Mouse (Mus musculus): Measurements from ENCODE around the gene Slc15a3. TPM values are rescaled to one million over a fixed set of nuclear protein-coding genes. Genes with fewer than 3 reads are reported as not detected.
A peak's percentile ranks its signal among the peaks of the same experiment; 100 is the strongest.

Gene Slc15a3
- polyA plus RNA-seq, 1 experiment from 2014 or later = 0.88 TPM

GRCm38 (mm10) chr19:10904927-10905727 lies 65.6 kb downstream of the Slc15a3 start:
- no peaks in the 10 kb centered on the region for H3K9me3 ChIP-seq
- H3K9ac ChIP-seq = no peak overlapping the region
- no peak overlapping the region for H3K4me3 ChIP-seq
- H3K27ac ChIP-seq = peak overlapping the region; percentile 70; the same call in 1 of the 2 replicates
- H3K36me3 ChIP-seq = peaks cover 81% of the 10 kb centered on the region
- ATAC-seq (ENCODE audit: low FRiP score, low read depth) = peak; percentile 71
- 0 out of 2 replicates have a peak overlapping the region, but pooled peaks have one; percentile 1 for H3K4me2 ChIP-seq (replicated peaks)
- WGBS = 49% methylated on average over 7 of the region's 7 CpGs
- peaks cover 22% of the 10 kb centered on the region for H3K4me1 ChIP-seq
- no peaks in the 10 kb centered on the region for H3K27me3 ChIP-seq

GRCm38 (mm10) chr19:10905728-10906000 lies 66.1 kb downstream of the Slc15a3 start:
- Histone ChIP-seq H3K9ac (no peak overlapping the region), H3K27ac (peak overlapping the region; percentile 70; the same call in 1 of the 2 replicates)

GRCm38 (mm10) chr19:10907891-10908290 lies 68.4 kb downstream of the Slc15a3 start:
- Histone ChIP-seq H3K4me3 (no peak overlapping the region), H3K27ac (no peak overlapping the region), H3K9ac (no peak overlapping the region), H3K27me3 (no peaks in the 10 kb centered on the region), H3K9me3 (no peaks in the 10 kb centered on the region), H3K4me1 (peaks cover 26% of the 10 kb centered on the region), H3K4me2 (replicated peaks) (no peak overlapping the region), H3K36me3 (peaks cover 54% of the 10 kb centered on the region)
- ATAC-seq (ENCODE audit: low FRiP score, low read depth) = no peak
- WGBS = 61% methylated on average over 3 of the region's 3 CpGs

More at GRCm38 (mm10) chr19:10905728-10906000, 66.1 kb downstream of the Slc15a3 start:
- H3K36me3 ChIP-seq = peaks cover 76% of the 10 kb centered on the region
- no peak overlapping the region for H3K4me3 ChIP-seq
- 72% methylated on average over 5 of the region's 5 CpGs for WGBS
- ATAC-seq (ENCODE audit: low FRiP score, low read depth) = no peak
- no peaks in the 10 kb centered on the region for H3K9me3 ChIP-seq
- H3K4me1 ChIP-seq = peaks cover 26% of the 10 kb centered on the region
- H3K27me3 ChIP-seq = no peaks in the 10 kb centered on the region
- 0 out of 2 replicates have a peak overlapping the region, but pooled peaks have one; percentile 1 for H3K4me2 ChIP-seq (replicated peaks)

Other genes with a start within 250 kb of the Slc15a3 start
- 400 and 416 TPM in 2 replicates for gene Ddb1, start 234.4 kb upstream of the Slc15a3 start, polyA plus RNA-seq (2015; fragmentation: Nextera tagmentation; extraction: Ambion mirVana)
- 15.2 and 15.7 TPM in 2 replicates for gene Tkfc, start 234.1 kb upstream of the Slc15a3 start, polyA plus RNA-seq (2015; fragmentation: Nextera tagmentation; extraction: Ambion mirVana)
- 4.2 and 4.7 TPM in 2 replicates for gene Vwce, start 205.5 kb upstream of the Slc15a3 start, polyA plus RNA-seq (2015; fragmentation: Nextera tagmentation; extraction: Ambion mirVana)
- gene Pga5, start 161.7 kb upstream of the Slc15a3 start, polyA plus RNA-seq (2015; fragmentation: Nextera tagmentation; extraction: Ambion mirVana) = 0.10 TPM in 1 of 2 replicates, not detected in the other
- gene Vps37c, start 151.0 kb upstream of the Slc15a3 start, polyA plus RNA-seq (2015; fragmentation: Nextera tagmentation; extraction: Ambion mirVana) = 38.3 and 40.9 TPM in 2 replicates
- 0.08 and 0.19 TPM in 2 replicates for gene Cd5, start 100.7 kb upstream of the Slc15a3 start, polyA plus RNA-seq (2015; fragmentation: Nextera tagmentation; extraction: Ambion mirVana)
- not detected in 2 replicates for gene Cd6, start 9.7 kb upstream of the Slc15a3 start, polyA plus RNA-seq (2015; fragmentation: Nextera tagmentation; extraction: Ambion mirVana)
- gene Tmem132a, start 30.2 kb downstream of the Slc15a3 start, polyA plus RNA-seq (2015; fragmentation: Nextera tagmentation; extraction: Ambion mirVana) = 106 and 111 TPM in 2 replicates
- 92.0 and 100 TPM in 2 replicates for gene Tmem109, start 42.3 kb downstream of the Slc15a3 start, polyA plus RNA-seq (2015; fragmentation: Nextera tagmentation; extraction: Ambion mirVana)
- 49.9 and 50.9 TPM in 2 replicates for gene Prpf19, start 55.5 kb downstream of the Slc15a3 start, polyA plus RNA-seq (2015; fragmentation: Nextera tagmentation; extraction: Ambion mirVana)
- gene Zp1, start 80.9 kb downstream of the Slc15a3 start, polyA plus RNA-seq (2015; fragmentation: Nextera tagmentation; extraction: Ambion mirVana) = not detected in 2 replicates
- gene Ptgdr2, start 97.4 kb downstream of the Slc15a3 start, polyA plus RNA-seq (2015; fragmentation: Nextera tagmentation; extraction: Ambion mirVana) = 0.10 TPM in 1 of 2 replicates, not detected in the other
- 29.7 and 30.4 TPM in 2 replicates for gene Ccdc86, start 109.5 kb downstream of the Slc15a3 start, polyA plus RNA-seq (2015; fragmentation: Nextera tagmentation; extraction: Ambion mirVana)
- 0.38 TPM in 1 of 2 replicates, not detected in the other for gene Ms4a10, start 134.9 kb downstream of the Slc15a3 start, polyA plus RNA-seq (2015; fragmentation: Nextera tagmentation; extraction: Ambion mirVana)
- not detected in 2 replicates for gene Ms4a15, start 153.5 kb downstream of the Slc15a3 start, polyA plus RNA-seq (2015; fragmentation: Nextera tagmentation; extraction: Ambion mirVana)
- gene Ms4a18, start 178.3 kb downstream of the Slc15a3 start, polyA plus RNA-seq (2015; fragmentation: Nextera tagmentation; extraction: Ambion mirVana) = not detected in 2 replicates
- not detected in 2 replicates for gene Ms4a8a, start 241.4 kb downstream of the Slc15a3 start, polyA plus RNA-seq (2015; fragmentation: Nextera tagmentation; extraction: Ambion mirVana)